Mouse (Mus musculus) testis, adult 2 months (tissue): ENCODE data around the gene Gm10220.

Experiments used
- CTCF ChIP-seq: fragments of 200-500 bp; IDR thresholded peaks from 2 replicates; pipeline ENCODE4 v1.5.1; 2012; ENCODE audit warnings: low read depth, mild to moderate bottlenecking, inconsistent platforms, low read length, moderate library complexity; ENCODE audit not compliant: control insufficient read depth, insufficient read depth, insufficient replicate concordance
- POLR2A ChIP-seq: fragments of 200-500 bp; IDR thresholded peaks from 2 replicates; pipeline ENCODE4 v1.6.1; 2012; ENCODE audit warnings: low read depth, mild to moderate bottlenecking, inconsistent platforms, low read length, moderate library complexity; ENCODE audit not compliant: control insufficient read depth

DNA sequence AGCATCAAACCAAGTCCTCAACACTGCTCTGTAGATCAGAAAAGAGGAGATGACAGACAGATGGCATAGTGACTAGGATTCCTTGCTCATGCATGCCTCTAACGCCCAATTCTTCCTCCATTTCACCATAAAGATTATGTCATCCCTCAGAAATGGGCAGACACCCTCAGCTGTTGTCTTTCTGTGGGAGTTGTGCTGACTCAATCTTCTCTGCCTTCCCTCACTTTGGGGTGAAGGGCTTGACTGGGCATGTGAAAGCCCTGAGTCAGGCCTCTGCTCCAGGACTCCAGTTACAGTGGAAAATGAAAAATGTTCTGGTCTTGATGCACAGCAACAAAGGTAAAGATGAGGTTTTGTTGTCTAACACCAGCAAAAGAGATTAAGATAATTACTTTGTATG, 48.6 kb upstream of the Gm10220 start:
- TF ChIP-seq POLR2A (no peak), CTCF (no peak)
